Mouse (Mus musculus): ENCODE data around the gene Narf. TPM values are rescaled to one million over a fixed set of nuclear protein-coding genes. Genes with fewer than 3 reads are reported as not detected.
A peak's percentile ranks its signal among the peaks of the same experiment; 100 is the strongest.

The Narf gene
- polyA plus RNA-seq, 1 experiment from 2014 or later = 114 TPM

- Histone ChIP-seq H3K9ac (replicated peaks; ENCODE audit: low read depth, low read length) (peak within 1 kb of the TSS; percentile 81), H3K27me3 (replicated peaks; ENCODE audit: control insufficient read depth, insufficient read depth, low read length) (no peaks in the 10 kb centered on the region), H3K27ac (ENCODE audit: low read length) (peak within 1 kb of the TSS; percentile 89), H3K4me1 (replicated peaks; ENCODE audit: control insufficient read depth, insufficient read depth, low read length) (peaks cover 12% of the 10 kb centered on the region), H3K4me2 (ENCODE audit: low read length) (peak within 1 kb of the TSS; percentile 59), H3K36me3 (ENCODE audit: control insufficient read depth, insufficient read depth) (peaks cover 3% of the 10 kb centered on the region; the same call in 1 of the 2 replicates), H3K4me3 (replicated peaks; ENCODE audit: low read length) (peak within 1 kb of the TSS; percentile 77), H3K9me3 (ENCODE audit: control insufficient read depth, low read length) (no peaks in the 10 kb centered on the region)
- 0% methylated on average over 63 of the region's 70 CpGs for WGBS
- peak; percentile 96 for ATAC-seq
Observed at GRCm38 (mm10) chr11:121204161-121205006, 32.7 kb upstream of the Narf start, which contains the start of the genes Hexdc and Ogfod3. Gene Hexdc (plus strand): TSS chr11:121204433. Gene Ogfod3 (minus strand): TSS chr11:121204711.

GRCm38 (mm10) chr11:121216831-121217230, 20.2 kb upstream of the Narf start:
- ATAC-seq = no peak
- 97% methylated on average over 3 of the region's 3 CpGs for WGBS
- H3K36me3 ChIP-seq (ENCODE audit: control insufficient read depth, insufficient read depth) = peaks cover 14% of the 10 kb centered on the region
- H3K27me3 ChIP-seq (replicated peaks; ENCODE audit: control insufficient read depth, insufficient read depth, low read length) = no peaks in the 10 kb centered on the region
- no peak overlapping the region for H3K4me2 ChIP-seq (ENCODE audit: low read length)
- H3K9ac ChIP-seq (replicated peaks; ENCODE audit: low read depth, low read length) = no peak overlapping the region
- H3K27ac ChIP-seq (ENCODE audit: low read length) = no peak overlapping the region
- H3K4me1 ChIP-seq (replicated peaks; ENCODE audit: control insufficient read depth, insufficient read depth, low read length) = no peaks in the 10 kb centered on the region
- H3K9me3 ChIP-seq (ENCODE audit: control insufficient read depth, low read length) = no peaks in the 10 kb centered on the region
- no peak overlapping the region for H3K4me3 ChIP-seq (replicated peaks; ENCODE audit: low read length)

GRCm38 (mm10) chr11:121219776-121220175, 17.3 kb upstream of the Narf start:
- Histone ChIP-seq H3K9ac (replicated peaks; ENCODE audit: low read depth, low read length) (no peak overlapping the region), H3K4me2 (ENCODE audit: low read length) (no peak overlapping the region), H3K4me3 (replicated peaks; ENCODE audit: low read length) (no peak overlapping the region), H3K27ac (ENCODE audit: low read length) (no peak overlapping the region), H3K4me1 (replicated peaks; ENCODE audit: control insufficient read depth, insufficient read depth, low read length) (no peaks in the 10 kb centered on the region), H3K27me3 (replicated peaks; ENCODE audit: control insufficient read depth, insufficient read depth, low read length) (no peaks in the 10 kb centered on the region), H3K9me3 (ENCODE audit: control insufficient read depth, low read length) (no peaks in the 10 kb centered on the region), H3K36me3 (ENCODE audit: control insufficient read depth, insufficient read depth) (peaks cover 31% of the 10 kb centered on the region)
- 90% methylated on average over 11 of the region's 11 CpGs for WGBS
- no peak for ATAC-seq

- Histone ChIP-seq H3K9me3 (ENCODE audit: control insufficient read depth, low read length) (no peaks in the 10 kb centered on the region), H3K4me2 (ENCODE audit: low read length) (no peak overlapping the region), H3K27ac (ENCODE audit: low read length) (no peak overlapping the region), H3K36me3 (ENCODE audit: control insufficient read depth, insufficient read depth) (peaks cover 31% of the 10 kb centered on the region), H3K4me1 (replicated peaks; ENCODE audit: control insufficient read depth, insufficient read depth, low read length) (no peaks in the 10 kb centered on the region), H3K27me3 (replicated peaks; ENCODE audit: control insufficient read depth, insufficient read depth, low read length) (no peaks in the 10 kb centered on the region), H3K9ac (replicated peaks; ENCODE audit: low read depth, low read length) (no peak overlapping the region), H3K4me3 (replicated peaks; ENCODE audit: low read length) (no peak overlapping the region)
- 93% methylated on average over 5 of the region's 5 CpGs for WGBS
- ATAC-seq = no peak
Observed at GRCm38 (mm10) chr11:121220771-121221170, 16.3 kb upstream of the Narf start.

- WGBS = 91% methylated on average over 6 of the region's 6 CpGs
- Histone ChIP-seq H3K4me3 (replicated peaks; ENCODE audit: low read length) (no peak overlapping the region), H3K9ac (replicated peaks; ENCODE audit: low read depth, low read length) (no peak overlapping the region), H3K36me3 (ENCODE audit: control insufficient read depth, insufficient read depth) (peaks cover 31% of the 10 kb centered on the region), H3K4me2 (ENCODE audit: low read length) (no peak overlapping the region), H3K9me3 (ENCODE audit: control insufficient read depth, low read length) (no peaks in the 10 kb centered on the region), H3K4me1 (replicated peaks; ENCODE audit: control insufficient read depth, insufficient read depth, low read length) (no peaks in the 10 kb centered on the region), H3K27ac (ENCODE audit: low read length) (no peak overlapping the region), H3K27me3 (replicated peaks; ENCODE audit: control insufficient read depth, insufficient read depth, low read length) (no peaks in the 10 kb centered on the region)
- no peak for ATAC-seq
Observed at GRCm38 (mm10) chr11:121221321-121222010, 15.6 kb upstream of the Narf start.

- H3K4me1 ChIP-seq (replicated peaks; ENCODE audit: control insufficient read depth, insufficient read depth, low read length) = peaks cover 20% of the 10 kb centered on the region
- 0 out of 2 replicates have a peak, but pooled peaks have one; percentile 2 for ATAC-seq
- H3K9me3 ChIP-seq (ENCODE audit: control insufficient read depth, low read length) = no peaks in the 10 kb centered on the region
- peaks cover 15% of the 10 kb centered on the region for H3K36me3 ChIP-seq (ENCODE audit: control insufficient read depth, insufficient read depth)
- H3K27ac ChIP-seq (ENCODE audit: low read length) = peak overlapping the region; percentile 52
- H3K27me3 ChIP-seq (replicated peaks; ENCODE audit: control insufficient read depth, insufficient read depth, low read length) = no peaks in the 10 kb centered on the region
- peak overlapping the region; percentile 67 for H3K4me2 ChIP-seq (ENCODE audit: low read length)
- peak overlapping the region; percentile 84 for H3K4me3 ChIP-seq (replicated peaks; ENCODE audit: low read length)
- peak overlapping the region; percentile 72 for H3K9ac ChIP-seq (replicated peaks; ENCODE audit: low read depth, low read length)
- 18% methylated on average over 21 of the region's 21 CpGs for WGBS
Observed at GRCm38 (mm10) chr11:121228129-121229017, 8.7 kb upstream of the Narf start.

- Histone ChIP-seq H3K4me2 (ENCODE audit: low read length) (peak within 1 kb of the TSS; percentile 67), H3K4me3 (replicated peaks; ENCODE audit: low read length) (peak within 1 kb of the TSS; percentile 84), H3K4me1 (replicated peaks; ENCODE audit: control insufficient read depth, insufficient read depth, low read length) (peaks cover 20% of the 10 kb centered on the region), H3K36me3 (ENCODE audit: control insufficient read depth, insufficient read depth) (peaks cover 9% of the 10 kb centered on the region; the same call in 1 of the 2 replicates), H3K9me3 (ENCODE audit: control insufficient read depth, low read length) (no peaks in the 10 kb centered on the region), H3K9ac (replicated peaks; ENCODE audit: low read depth, low read length) (peak within 1 kb of the TSS; percentile 72), H3K27ac (ENCODE audit: low read length) (peak within 1 kb of the TSS; percentile 52), H3K27me3 (replicated peaks; ENCODE audit: control insufficient read depth, insufficient read depth, low read length) (no peaks in the 10 kb centered on the region)
- under 1% methylated on average over 23 of the region's 23 CpGs for WGBS
- peak; percentile 96 for ATAC-seq
Observed at GRCm38 (mm10) chr11:121229018-121229439, 8.0 kb upstream of the Narf start, which contains the start of gene Cybc1. Gene Cybc1 (minus strand): TSS chr11:121229322.

- Histone ChIP-seq H3K9ac (replicated peaks; ENCODE audit: low read depth, low read length) (no peak overlapping the region), H3K9me3 (ENCODE audit: control insufficient read depth, low read length) (no peaks in the 10 kb centered on the region), H3K27me3 (replicated peaks; ENCODE audit: control insufficient read depth, insufficient read depth, low read length) (no peaks in the 10 kb centered on the region), H3K4me3 (replicated peaks; ENCODE audit: low read length) (no peak overlapping the region), H3K4me1 (replicated peaks; ENCODE audit: control insufficient read depth, insufficient read depth, low read length) (peaks cover 22% of the 10 kb centered on the region), H3K27ac (ENCODE audit: low read length) (no peak overlapping the region), H3K4me2 (ENCODE audit: low read length) (no peak overlapping the region), H3K36me3 (ENCODE audit: control insufficient read depth, insufficient read depth) (0 out of 2 replicates have a peak, but pooled peaks cover 4% of the 10 kb centered on the region)
- ATAC-seq = no peak
- 81% methylated on average over 4 of the region's 4 CpGs for WGBS
Observed at GRCm38 (mm10) chr11:121231191-121231590, 5.9 kb upstream of the Narf start.

Data from forebrain, embryonic 16.5 days (tissue).